Mouse (Mus musculus): ENCODE results near the gene Elf1.

DNA sequence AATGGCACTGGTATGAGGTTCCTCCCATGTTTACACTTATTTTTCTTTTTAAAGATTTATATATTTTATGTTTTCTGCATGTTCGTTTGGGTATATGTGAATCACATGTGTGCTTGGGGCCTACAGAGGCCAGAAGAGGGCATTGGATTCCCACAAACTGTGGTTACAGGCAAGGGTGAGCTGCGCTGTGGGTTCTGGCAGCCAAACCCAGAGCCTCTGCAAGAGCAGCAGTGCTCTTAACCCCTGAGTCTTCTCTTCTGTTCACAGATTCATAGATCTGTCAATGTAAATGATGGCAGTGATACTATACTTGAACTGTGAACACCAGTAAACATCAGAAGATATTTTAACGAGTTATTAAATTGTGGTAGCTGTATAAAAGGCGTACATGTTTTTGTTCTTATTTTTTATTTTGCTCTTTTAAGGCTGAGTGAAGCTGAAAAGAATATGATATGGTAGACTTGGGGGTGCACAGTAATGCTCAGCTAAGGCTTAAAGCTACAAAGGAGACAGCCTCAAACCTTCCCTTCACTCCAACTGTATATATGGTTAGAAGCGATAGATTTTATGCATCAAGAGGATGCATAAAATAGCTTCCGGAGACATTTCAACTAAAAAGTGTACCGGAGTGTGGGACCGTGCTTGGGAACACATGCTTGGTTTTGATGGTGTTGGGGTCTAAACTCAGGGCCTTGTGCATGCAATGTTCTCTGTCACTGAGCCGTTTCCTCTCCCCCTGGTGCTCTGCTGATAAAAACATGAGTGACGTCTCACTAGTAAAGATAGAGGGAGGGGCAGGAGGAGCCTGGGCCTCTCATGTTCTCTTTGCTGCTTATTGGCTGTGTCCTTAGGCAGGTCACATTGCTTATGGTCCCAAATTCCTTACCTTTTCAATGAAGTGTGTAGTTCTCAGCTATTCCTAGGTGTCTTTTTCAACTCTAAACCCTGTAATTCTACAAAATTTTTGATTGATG lies 48.9 kb downstream of the Elf1 start:
- peak; percentile 39 for TF ChIP-seq CTCF (IDR thresholded peaks at IDR 0.05; ENCODE audit: low read depth)
- TF ChIP-seq EP300 (IDR thresholded peaks at IDR 0.05; ENCODE audit: low read depth) = peak; percentile 79

Data from liver, embryonic 14.5 days (tissue).